Mouse (Mus musculus) bone marrow macrophage, adult 2 months (primary cell): ENCODE measurements at regions not wholly inside any gene's neighbourhood (a gene's known extent, or its start where the extent isn't known, plus 50 kb on each side); places are given as distances from the start of the nearest gene placed in this dataset.

ENCODE experiments used
- CTCF ChIP-seq: IDR thresholded peaks from 2 replicates; pipeline ENCODE4 v1.5.1; 2012; ENCODE audit warnings: low read depth, mild to moderate bottlenecking, low read length, moderate library complexity
- POLR2A ChIP-seq: IDR thresholded peaks from 2 replicates; pipeline ENCODE4 v1.6.1; 2012; ENCODE audit warnings: mild to moderate bottlenecking, low read depth, low read length, borderline replicate concordance

DNA sequence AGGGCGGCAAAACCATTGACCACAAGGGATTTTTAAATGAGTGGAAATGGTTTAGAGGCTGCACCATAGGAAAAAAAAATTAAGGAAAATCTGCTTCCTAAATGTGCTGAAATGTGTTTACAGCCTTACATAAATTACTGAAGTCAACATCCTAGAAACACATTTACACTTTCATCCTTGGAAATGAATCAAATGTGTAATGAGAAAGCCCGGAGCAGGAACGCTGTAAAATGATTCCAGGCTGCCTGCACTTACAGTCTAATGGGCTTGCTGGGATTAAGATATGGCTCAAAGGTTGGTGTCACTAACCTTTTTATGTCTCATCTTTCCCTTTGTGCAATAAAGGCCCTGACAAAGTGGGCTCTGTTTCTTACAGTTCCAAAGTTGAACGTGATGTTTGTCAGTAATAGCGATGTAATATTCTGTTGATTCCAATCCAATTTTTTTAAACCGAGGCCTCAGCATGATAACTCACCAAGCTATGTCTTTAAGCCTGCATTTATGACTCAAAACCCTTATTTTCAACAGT, 172.1 kb upstream of the B3gat2 start:
- TF ChIP-seq CTCF (no peak), POLR2A (no peak)
